24 mouse cellular contexts compared by ENCODE assay signal in the genomic region with DNA sequence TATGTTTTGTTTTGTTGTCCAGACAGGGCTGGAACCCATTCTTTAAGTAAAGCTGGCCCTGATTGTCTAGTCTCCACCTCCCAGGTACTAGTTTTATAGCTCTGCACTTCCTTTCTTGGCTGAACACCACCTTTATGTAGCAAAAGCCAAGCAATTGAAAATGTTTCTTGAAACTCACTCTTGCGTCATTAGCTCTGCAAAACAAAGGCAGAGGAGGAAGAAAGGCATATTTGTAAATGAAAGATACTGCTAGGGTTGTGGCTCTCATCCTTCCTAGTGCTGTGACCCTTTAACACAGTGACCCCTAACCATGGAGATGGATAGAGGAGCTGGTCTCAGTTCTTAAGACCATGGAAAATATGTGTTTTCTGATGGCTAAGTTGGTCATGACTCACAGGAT. TPM values are rescaled to one million over a fixed set of nuclear protein-coding genes. Genes with fewer than 3 reads are reported as not detected.
"Had no signal": no experiment of that assay in that cellular context is flagged by ENCODE, and none has a peak within 500 bp of the region (broad histone marks: within the 10 kb centered on the region; RNA-seq: fewer than 3 reads in every experiment).

No protein-coding gene starts in this region.

- H3K4me3 ChIP-seq: heart, adult 2 months; heart, embryonic 10.5 days; heart, embryonic 12.5 days; hindbrain, embryonic 10.5 days; hindbrain, embryonic 12.5 days; intestine, embryonic 15.5 days; layer of hippocampus, adult 2 months; left cerebral cortex, adult 2 months; limb, embryonic 10.5 days; limb, embryonic 12.5 days; liver, embryonic 13.5 days had no signal

- H3K27me3 ChIP-seq: heart, embryonic 12.5 days; hindbrain, embryonic 12.5 days; intestine, embryonic 15.5 days; liver, embryonic 13.5 days had no signal

- H3K4me2 ChIP-seq: heart, embryonic 12.5 days; hindbrain, embryonic 12.5 days; hindbrain, embryonic 14.5 days; intestine, embryonic 15.5 days; limb, embryonic 12.5 days; liver, embryonic 11.5 days; liver, embryonic 13.5 days had no signal

- DNase-seq: gastrocnemius, postnatal 10 days; gastrocnemius, postnatal 25 days; heart, adult 2 months; heart, postnatal 10 days; heart, postnatal 4 days; kidney, adult 18-20 months; kidney, adult 8-10 months; kidney, postnatal 10 days; kidney, postnatal 25 days; kidney, postnatal 4 days; liver; liver, embryonic 13.5 days had no signal

- H3K36me3 ChIP-seq: heart, embryonic 10.5 days; heart, embryonic 12.5 days; hindbrain, embryonic 10.5 days; hindbrain, embryonic 12.5 days; intestine, embryonic 15.5 days; limb, embryonic 10.5 days; limb, embryonic 12.5 days; liver, embryonic 13.5 days had no signal

RNA-seq across cellular contexts. Expression of a gene that starts 12.7 kb away (rescaled TPM):
- polyA plus RNA-seq: inflammation-experienced regulatory T-cells, adult 6 months; liver, embryonic 13.5 days had no signal
